Mouse (Mus musculus): ENCODE results near the gene Nek7. TPM values are rescaled to one million over a fixed set of nuclear protein-coding genes. Genes with fewer than 3 reads are reported as not detected.

The Nek7 gene
- polyA plus RNA-seq, 1 experiment from 2014 or later, result 22.2 TPM

DNA sequence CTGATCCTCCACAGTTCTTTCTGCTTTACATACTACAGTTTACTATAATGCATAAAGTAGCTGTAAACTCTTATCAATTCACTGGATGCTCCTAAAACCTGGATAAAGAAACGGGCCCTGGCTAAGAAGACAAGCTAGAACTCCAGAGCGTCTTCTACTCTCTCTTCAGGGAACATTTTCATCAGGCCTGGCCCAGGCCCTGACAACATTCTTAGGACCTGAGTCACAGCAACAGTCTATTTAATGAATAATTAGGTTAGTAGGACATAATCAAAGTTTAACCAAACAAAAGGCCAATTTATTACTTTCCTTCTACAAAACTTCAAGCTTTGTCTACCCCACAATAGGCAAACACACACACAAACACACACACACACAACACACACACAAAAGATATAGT, 15.2 kb downstream of the Nek7 start:
- Histone ChIP-seq H3K4me3 (ENCODE audit: low read depth, low read length) (no peak overlapping the region), H3K4me1 (ENCODE audit: insufficient read depth) (peaks cover 8% of the 10 kb centered on the region), H3K4me2 (ENCODE audit: low read depth, low read length) (no peak overlapping the region), H3K9ac (replicated peaks) (no peak overlapping the region), H3K36me3 (replicated peaks; ENCODE audit: insufficient read depth, low read length) (0 out of 2 replicates have a peak, but pooled peaks cover 3% of the 10 kb centered on the region), H3K9me3 (ENCODE audit: low read length) (no peaks in the 10 kb centered on the region), H3K27ac (ENCODE audit: low read depth) (no peak overlapping the region), H3K27me3 (ENCODE audit: insufficient read depth, low read length) (no peaks in the 10 kb centered on the region)
- no peak for TF ChIP-seq EP300 (IDR thresholded peaks at IDR 0.05; ENCODE audit: low read depth)
- no peak for TF ChIP-seq CTCF (IDR thresholded peaks at IDR 0.05; ENCODE audit: low read depth)
- ATAC-seq (no peak), DNase-seq (no peak)
- 79% methylated on average over 2 of the region's 2 CpGs for WGBS (ENCODE audit: insufficient replicate concordance)

DNA sequence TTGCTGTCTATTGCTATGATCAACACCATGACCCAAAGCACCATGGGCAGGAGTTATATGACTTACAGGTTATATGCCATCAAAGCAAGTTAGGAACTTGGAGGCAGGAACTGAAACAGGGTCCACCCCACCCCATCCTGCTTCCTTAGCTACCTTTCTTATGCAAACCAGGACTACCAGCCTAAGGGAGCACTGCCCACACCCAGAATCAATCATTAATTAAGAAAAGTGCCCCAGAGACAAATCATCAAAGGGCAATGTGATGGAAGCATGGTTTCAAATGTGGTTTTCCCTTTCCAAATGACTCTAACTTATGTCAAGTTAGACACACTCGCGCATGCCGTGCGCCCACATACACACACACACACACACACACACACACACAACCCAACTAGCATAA, 16.0 kb downstream of the Nek7 start:
- Histone ChIP-seq H3K4me2 (ENCODE audit: low read depth, low read length) (no peak overlapping the region), H3K9ac (replicated peaks) (no peak overlapping the region), H3K9me3 (ENCODE audit: low read length) (no peaks in the 10 kb centered on the region), H3K4me3 (ENCODE audit: low read depth, low read length) (no peak overlapping the region), H3K4me1 (ENCODE audit: insufficient read depth) (peaks cover 8% of the 10 kb centered on the region; the same call in 1 of the 2 replicates), H3K27me3 (ENCODE audit: insufficient read depth, low read length) (no peaks in the 10 kb centered on the region), H3K36me3 (replicated peaks; ENCODE audit: insufficient read depth, low read length) (0 out of 2 replicates have a peak, but pooled peaks cover 3% of the 10 kb centered on the region), H3K27ac (ENCODE audit: low read depth) (no peak overlapping the region)
- TF ChIP-seq EP300 (IDR thresholded peaks at IDR 0.05; ENCODE audit: low read depth), result no peak
- TF ChIP-seq CTCF (IDR thresholded peaks at IDR 0.05; ENCODE audit: low read depth), result no peak
- ATAC-seq (no peak), DNase-seq (no peak)
- WGBS (ENCODE audit: insufficient replicate concordance), result 92% methylated on average over 4 of the region's 4 CpGs

DNA sequence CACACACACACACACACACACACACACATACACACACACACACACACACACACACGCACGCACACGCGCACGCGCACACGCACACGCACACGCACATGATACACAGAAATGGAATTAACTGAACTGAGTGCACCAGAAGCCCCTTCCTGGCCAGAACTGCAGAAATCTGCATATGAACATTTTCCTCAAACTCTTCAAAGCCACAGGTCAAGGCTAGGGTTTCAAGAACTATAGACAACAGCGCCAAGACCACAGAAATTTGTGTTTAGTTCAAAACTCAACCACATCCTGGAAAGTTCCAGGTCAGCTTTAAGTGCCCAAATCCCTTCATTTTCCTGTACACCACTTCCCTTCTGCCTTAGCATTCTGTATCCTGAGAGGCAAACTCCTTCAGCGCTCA, 21.9 kb downstream of the Nek7 start:
- no peaks in the 10 kb centered on the region for H3K27me3 ChIP-seq (ENCODE audit: insufficient read depth, low read length)
- TF ChIP-seq EP300 (IDR thresholded peaks at IDR 0.05; ENCODE audit: low read depth) (no peak), CTCF (IDR thresholded peaks at IDR 0.05; ENCODE audit: low read depth) (no peak)
- H3K4me2 ChIP-seq (ENCODE audit: low read depth, low read length), result no peak overlapping the region
- H3K27ac ChIP-seq (ENCODE audit: low read depth), result no peak overlapping the region
- no peaks in the 10 kb centered on the region for H3K9me3 ChIP-seq (ENCODE audit: low read length)
- DNase-seq (no peak), ATAC-seq (no peak)
- H3K4me3 ChIP-seq (ENCODE audit: low read depth, low read length), result no peak overlapping the region
- no peak overlapping the region for H3K9ac ChIP-seq (replicated peaks)
- no peaks in the 10 kb centered on the region for H3K4me1 ChIP-seq (ENCODE audit: insufficient read depth)
- WGBS (ENCODE audit: insufficient replicate concordance), result 75% methylated on average over 11 of the region's 11 CpGs
- H3K36me3 ChIP-seq (replicated peaks; ENCODE audit: insufficient read depth, low read length), result 0 out of 2 replicates have a peak, but pooled peaks cover 3% of the 10 kb centered on the region

DNA sequence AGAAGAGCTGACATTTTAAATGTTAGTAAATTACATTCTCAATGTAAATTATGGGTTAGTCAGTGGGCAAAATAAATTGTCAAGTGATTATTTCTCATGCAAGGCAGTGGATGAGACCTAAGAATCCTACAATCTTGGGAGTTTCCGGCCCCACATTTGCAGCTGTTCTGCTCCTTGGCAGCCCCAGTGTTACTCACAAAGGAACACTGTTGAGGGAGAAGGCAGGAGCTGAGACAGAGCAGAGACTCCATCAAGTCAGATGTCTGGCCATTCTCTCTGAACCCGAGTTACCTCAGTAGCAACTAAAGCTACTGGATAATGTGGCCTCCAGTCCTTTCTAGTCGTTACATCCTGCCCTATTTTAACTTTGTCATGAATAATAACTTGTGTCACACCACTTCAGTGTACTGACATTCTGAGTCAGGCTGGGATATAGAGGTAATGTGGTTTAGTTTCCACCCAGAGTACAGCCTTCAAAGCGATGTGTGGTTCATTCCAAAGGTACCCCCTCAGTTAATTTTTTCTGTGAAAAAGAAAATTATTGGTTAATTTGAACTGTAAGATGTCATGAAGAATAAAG, 23.7 kb downstream of the Nek7 start:
- H3K4me2 ChIP-seq (ENCODE audit: low read depth, low read length), result no peak overlapping the region
- no peaks in the 10 kb centered on the region for H3K9me3 ChIP-seq (ENCODE audit: low read length)
- no peaks in the 10 kb centered on the region for H3K27me3 ChIP-seq (ENCODE audit: insufficient read depth, low read length)
- TF ChIP-seq CTCF (IDR thresholded peaks at IDR 0.05; ENCODE audit: low read depth) (no peak), EP300 (IDR thresholded peaks at IDR 0.05; ENCODE audit: low read depth) (no peak)
- DNase-seq (no peak), ATAC-seq (no peak)
- 80% methylated on average over 4 of the region's 4 CpGs for WGBS (ENCODE audit: insufficient replicate concordance)
- H3K9ac ChIP-seq (replicated peaks), result no peak overlapping the region
- no peak overlapping the region for H3K27ac ChIP-seq (ENCODE audit: low read depth)
- 0 out of 2 replicates have a peak, but pooled peaks cover 3% of the 10 kb centered on the region for H3K36me3 ChIP-seq (replicated peaks; ENCODE audit: insufficient read depth, low read length)
- no peak overlapping the region for H3K4me3 ChIP-seq (ENCODE audit: low read depth, low read length)
- H3K4me1 ChIP-seq (ENCODE audit: insufficient read depth), result no peaks in the 10 kb centered on the region

DNA sequence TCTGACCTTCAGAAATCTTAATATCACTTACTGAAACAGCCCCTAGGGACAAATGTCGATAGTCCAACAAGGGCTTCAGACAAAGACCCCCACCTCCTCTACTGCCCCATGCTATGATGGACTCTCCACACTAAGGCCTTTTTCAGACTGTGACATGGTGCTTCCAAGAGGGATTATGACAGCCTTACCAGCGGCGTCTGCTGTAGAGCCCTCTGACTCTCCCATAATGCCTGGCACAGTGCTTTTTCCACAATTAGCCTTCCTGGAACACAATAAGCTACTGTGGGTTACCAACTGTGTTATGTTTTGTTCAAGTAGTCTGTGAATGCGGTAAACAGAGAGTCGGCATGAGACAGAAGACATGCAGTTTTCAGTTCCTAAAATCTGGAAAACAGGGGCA, 25.0 kb downstream of the Nek7 start:
- no peak overlapping the region for H3K4me2 ChIP-seq (ENCODE audit: low read depth, low read length)
- DNase-seq (no peak), ATAC-seq (no peak)
- no peaks in the 10 kb centered on the region for H3K9me3 ChIP-seq (ENCODE audit: low read length)
- WGBS (ENCODE audit: insufficient replicate concordance), result 87% methylated on average over 5 of the region's 5 CpGs
- no peaks in the 10 kb centered on the region for H3K27me3 ChIP-seq (ENCODE audit: insufficient read depth, low read length)
- 0 out of 2 replicates have a peak, but pooled peaks cover 3% of the 10 kb centered on the region for H3K36me3 ChIP-seq (replicated peaks; ENCODE audit: insufficient read depth, low read length)
- no peak overlapping the region for H3K9ac ChIP-seq (replicated peaks)
- H3K27ac ChIP-seq (ENCODE audit: low read depth), result no peak overlapping the region
- no peak for TF ChIP-seq CTCF (IDR thresholded peaks at IDR 0.05; ENCODE audit: low read depth)
- no peak for TF ChIP-seq EP300 (IDR thresholded peaks at IDR 0.05; ENCODE audit: low read depth)
- H3K4me1 ChIP-seq (ENCODE audit: insufficient read depth), result no peaks in the 10 kb centered on the region; the same call in 1 of the 2 replicates
- H3K4me3 ChIP-seq (ENCODE audit: low read depth, low read length), result no peak overlapping the region

DNA sequence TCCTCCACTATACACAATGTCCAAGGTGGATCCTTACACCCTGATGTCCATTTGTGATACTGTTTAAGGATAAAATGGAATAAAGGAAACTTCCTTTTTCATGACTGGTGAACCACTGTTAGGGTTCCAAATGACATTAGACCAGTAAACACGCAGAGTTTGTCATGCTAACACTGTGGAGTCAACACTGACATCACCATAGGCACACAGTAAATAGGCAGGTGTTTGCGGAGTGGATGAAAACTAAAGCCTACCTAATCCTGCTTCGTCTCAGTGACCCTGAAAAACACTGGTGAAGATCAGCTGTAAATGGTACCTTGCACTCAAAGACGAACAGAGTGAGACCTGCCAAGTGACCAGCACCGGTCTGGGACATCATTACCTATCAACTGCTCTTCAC, 26.0 kb downstream of the Nek7 start:
- Histone ChIP-seq H3K36me3 (replicated peaks; ENCODE audit: insufficient read depth, low read length) (0 out of 2 replicates have a peak, but pooled peaks cover 3% of the 10 kb centered on the region), H3K4me3 (ENCODE audit: low read depth, low read length) (no peak overlapping the region), H3K9ac (replicated peaks) (no peak overlapping the region), H3K4me1 (ENCODE audit: insufficient read depth) (no peaks in the 10 kb centered on the region; the same call in 1 of the 2 replicates), H3K4me2 (ENCODE audit: low read depth, low read length) (no peak overlapping the region), H3K27ac (ENCODE audit: low read depth) (peak overlapping the region; percentile 62), H3K9me3 (ENCODE audit: low read length) (no peaks in the 10 kb centered on the region), H3K27me3 (ENCODE audit: insufficient read depth, low read length) (no peaks in the 10 kb centered on the region)
- WGBS (ENCODE audit: insufficient replicate concordance), result 68% methylated on average over 5 of the region's 5 CpGs
- DNase-seq (no peak), ATAC-seq (peak; percentile 80)
- TF ChIP-seq EP300 (IDR thresholded peaks at IDR 0.05; ENCODE audit: low read depth) (no peak), CTCF (IDR thresholded peaks at IDR 0.05; ENCODE audit: low read depth) (no peak)

Measured in liver, postnatal 0 days (tissue).